Mouse (Mus musculus) Patski (cell line): ENCODE data around the gene Nlrp5. TPM values are rescaled to one million over a fixed set of nuclear protein-coding genes. Genes with fewer than 3 reads are reported as not detected.
"Not testable (repeated sequence)": the region's sequence is repeated elsewhere in the genome, so short reads cannot be mapped to it uniquely, and the experiment has no call there.

ENCODE experiments used
- ATAC-seq: fragments of 100-300 bp; one replicate; pipeline ENCODE4 v1.8.0; 2021
- CTCF ChIA-PET: fragments of 350-600 bp; sonication (Branson Sonifier 250); formaldehyde crosslinking; loops from one replicate; lab custom pipeline; 2022; ENCODE audit warnings: inconsistent platforms; lab: Charles Lee
- POLR2A ChIA-PET: fragments of 350-600 bp; sonication (Branson Sonifier 250); formaldehyde crosslinking; loops from one replicate; lab custom pipeline; 2022; ENCODE audit warnings: antibody characterized with exemption, inconsistent platforms; lab: Charles Lee
- DNase-seq: peaks from one replicate; pipeline ENCODE4 v3.0.0-alpha.2; 2011; ENCODE audit warnings: low read depth, low spot score
- H3K27me3 ChIP-seq: fragments of 371-371 bp; one replicate; pipeline ENCODE4 v1.5.1; 2021
- CTCF ChIP-seq: fragments of 100-300 bp; IDR thresholded peaks from one replicate; pipeline ENCODE4 v1.5.1; 2021
- in situ Hi-C: fragments of 300-500 bp; cut with MboI; formaldehyde crosslinking; loops from 3 replicates; pipeline ENCODE4 v1.11.1; 2018; ENCODE audit warnings: low pct_unique_long_range_greater_than_20kb, mixed read lengths
- polyA plus RNA-seq: library from polyadenylated mRNA; unstranded; gene quantifications from one replicate; pipeline ENCODE4 v1.2.3, GENCODE M21; 2021

The Nlrp5 gene
- polyA plus RNA-seq = not detected

- ChIA-PET POLR2A (no interaction called here), CTCF (no interaction called here)
- no peak for TF ChIP-seq CTCF
- no peak for ATAC-seq
- in situ Hi-C loops = no loop called here
- H3K27me3 ChIP-seq = no peaks in the 10 kb centered on the region
- DNase-seq = no peak
These were observed at the start of gene Nlrp5 for GRCm38 (mm10) chr7:23385589-23385988. Gene Nlrp5, plus strand, starts transcription at chr7:23385889.

GRCm38 (mm10) chr7:23358311-23358710 lies 27.4 kb upstream of the Nlrp5 start:
- ATAC-seq, CTCF ChIA-PET, POLR2A ChIA-PET: not testable (repeated sequence)

GRCm38 (mm10) chr7:23470201-23470600 lies 84.5 kb downstream of the Nlrp5 start:
- POLR2A ChIA-PET = not testable (repeated sequence)

More at GRCm38 (mm10) chr7:23358311-23358710, 27.4 kb upstream of the Nlrp5 start:
- H3K27me3 ChIP-seq, DNase-seq, in situ Hi-C loops: not testable (repeated sequence)

GRCm38 (mm10) chr7:23470832-23471231 lies 85.1 kb downstream of the Nlrp5 start:
- H3K27me3 ChIP-seq, POLR2A ChIA-PET, DNase-seq, in situ Hi-C loops, ATAC-seq: not testable (repeated sequence)
- CTCF ChIA-PET = interaction anchor here (1.4 kb wide), 1 partner anchor 13 kb away, joined by 3 read pairs; no protein-coding TSS in a partner anchor

More at GRCm38 (mm10) chr7:23470201-23470600, 84.5 kb downstream of the Nlrp5 start:
- DNase-seq, ATAC-seq, H3K27me3 ChIP-seq, in situ Hi-C loops: not testable (repeated sequence)
- CTCF ChIA-PET = interaction anchor here (1.4 kb wide), 1 partner anchor 14 kb away, joined by 3 read pairs; no protein-coding TSS in a partner anchor

- in situ Hi-C loops, CTCF ChIA-PET, POLR2A ChIA-PET, ATAC-seq, DNase-seq, H3K27me3 ChIP-seq: not testable (repeated sequence)
These were observed 87.2 kb downstream of the Nlrp5 start for GRCm38 (mm10) chr7:23472886-23473285.

Other genes starting within 250 kb of the Nlrp5 start
- gene Gm10662, start 241.4 kb upstream of the Nlrp5 start, polyA plus RNA-seq = not detected
- not detected for gene Vmn1r165, start 168.6 kb upstream of the Nlrp5 start, polyA plus RNA-seq
- not detected for gene Vmn1r166, start 134.2 kb upstream of the Nlrp5 start, polyA plus RNA-seq
- gene Gm6902, start 107.0 kb upstream of the Nlrp5 start, polyA plus RNA-seq = not detected
- not detected for gene Nlrp4e, start 84.7 kb upstream of the Nlrp5 start, polyA plus RNA-seq
- not detected for gene Vmn1r167, start 121.3 kb downstream of the Nlrp5 start, polyA plus RNA-seq
- gene Vmn1r168, start 153.8 kb downstream of the Nlrp5 start, polyA plus RNA-seq = not detected
- not detected for gene Vmn1r169, start 189.6 kb downstream of the Nlrp5 start, polyA plus RNA-seq
- not detected for gene Vmn1r170, start 220.3 kb downstream of the Nlrp5 start, polyA plus RNA-seq
- gene Vmn1r171, start 244.8 kb downstream of the Nlrp5 start, polyA plus RNA-seq = not detected